Mouse (Mus musculus) MEL (cell line): ENCODE results near the gene Nacc2. TPM values are rescaled to one million over a fixed set of nuclear protein-coding genes. Genes with fewer than 3 reads are reported as not detected.

Source experiments
- DNase-seq: peaks from one replicate; pipeline ENCODE4 v3.0.0; 2011; ENCODE audit warnings: low read depth, low spot score
- H3K27ac ChIP-seq: 2 replicates; pipeline ENCODE4 v1.5.1; 2012; ENCODE audit warnings: low read depth, mild to moderate bottlenecking, control low read depth, low read length, moderate library complexity; ENCODE audit not compliant: control insufficient read depth
- H3K27me3 ChIP-seq, 2 experiments: fragments of 150-350 bp in 1 of 2; sonication (generic) in 1 of 2; 2 replicates each; pipeline ENCODE4 v1.6.1; 2012; ENCODE audit warnings: low read length in 2 of 2, mild to moderate bottlenecking in 2 of 2, improper control_type of control experiment in 1 of 2, moderate library complexity in 1 of 2; ENCODE audit not compliant: insufficient read depth in 2 of 2, control insufficient read depth in 1 of 2
- H3K36me3 ChIP-seq, 2 experiments: 2 replicates each; pipeline ENCODE4 v1.6.1; 2012 to 2014; ENCODE audit warnings: low read length in 2 of 2, improper control_type of control experiment in 1 of 2, inconsistent platforms in 1 of 2, mild to moderate bottlenecking in 1 of 2; ENCODE audit not compliant: insufficient read depth in 2 of 2, control insufficient read depth in 1 of 2
- H3K4me1 ChIP-seq, 2 experiments: fragments of 150-350 bp in 1 of 2; sonication (generic) in 1 of 2; 2 replicates each; pipeline ENCODE4 v1.6.1; 2012; ENCODE audit warnings: low read length in 2 of 2, improper control_type of control experiment in 1 of 2, mild to moderate bottlenecking in 1 of 2; ENCODE audit not compliant: insufficient read depth in 2 of 2, control insufficient read depth in 1 of 2
- H3K4me3 ChIP-seq, 2 experiments: fragments of 150-350 bp in 1 of 2; sonication (generic) in 1 of 2; 2 replicates each; pipeline ENCODE4 v1.5.1; 2012; ENCODE audit warnings: low read depth in 2 of 2, low read length in 2 of 2, mild to moderate bottlenecking in 2 of 2, moderate library complexity in 2 of 2, control low read depth in 1 of 2, improper control_type of control experiment in 1 of 2; ENCODE audit not compliant: control insufficient read depth in 1 of 2, insufficient read depth in 1 of 2
- H3K79me2 ChIP-seq: 2 replicates; pipeline ENCODE4 v1.6.1; 2012; ENCODE audit warnings: mild to moderate bottlenecking, low read length, moderate library complexity; ENCODE audit not compliant: control insufficient read depth, poor library complexity, insufficient read depth
- H3K9ac ChIP-seq: 2 replicates; pipeline ENCODE4 v1.6.1; 2012; ENCODE audit warnings: low read depth, mild to moderate bottlenecking, control low read depth, low read length, moderate library complexity; ENCODE audit not compliant: control insufficient read depth, poor library complexity, severe bottlenecking
- H3K9me3 ChIP-seq: fragments of 150-350 bp; sonication (generic); replicated peaks from 2 replicates; pipeline ENCODE4 v1.6.1; 2012; ENCODE audit warnings: mild to moderate bottlenecking, low read length, improper control_type of control experiment, moderate library complexity; ENCODE audit not compliant: insufficient read depth
- CHD1 ChIP-seq: IDR thresholded peaks from 2 replicates; pipeline ENCODE4 v1.6.1; 2012; ENCODE audit warnings: low read depth, mild to moderate bottlenecking, inconsistent platforms, low read length, improper control_type of control experiment
- CTCF ChIP-seq, 3 experiments: IDR thresholded peaks in 2 of 3; conservative IDR thresholded peaks in 1 of 3; 2 replicates each; pipeline ENCODE4 v1.5.1; 2011 to 2012; ENCODE audit warnings: low read length in 3 of 3, low read depth in 2 of 3, mild to moderate bottlenecking in 2 of 3, improper control_type of control experiment in 1 of 3, inconsistent platforms in 1 of 3, mixed read lengths in 1 of 3, moderate library complexity in 1 of 3; ENCODE audit not compliant: control insufficient read depth in 1 of 3, insufficient read depth in 1 of 3, poor library complexity in 1 of 3, severe bottlenecking in 1 of 3
- EP300 ChIP-seq, 2 experiments: IDR thresholded peaks; 2 replicates each; pipeline ENCODE4 v1.6.1; 2011; ENCODE audit warnings: improper control_type of control experiment in 2 of 2, low read length in 2 of 2, low read depth in 1 of 2, mild to moderate bottlenecking in 1 of 2
- GABPA ChIP-seq: IDR thresholded peaks from 2 replicates; pipeline ENCODE4 v1.6.1; 2012; ENCODE audit warnings: low read depth, mild to moderate bottlenecking, inconsistent platforms, low read length, improper control_type of control experiment, moderate library complexity
- GATA1 ChIP-seq: IDR thresholded peaks from 2 replicates; pipeline ENCODE4 v1.6.1; 2011; ENCODE audit warnings: low read depth, low read length, improper control_type of control experiment
- JUND ChIP-seq: IDR thresholded peaks from 2 replicates; pipeline ENCODE4 v1.6.1; 2011; ENCODE audit warnings: low read depth, mild to moderate bottlenecking, improper control_type of control experiment, low read length
- MAFK ChIP-seq: IDR thresholded peaks from 2 replicates; pipeline ENCODE4 v1.6.1; 2011; ENCODE audit warnings: low read depth, mild to moderate bottlenecking, low read length, improper control_type of control experiment, borderline replicate concordance
- MAX ChIP-seq: IDR thresholded peaks from 2 replicates; pipeline ENCODE4 v1.6.1; 2011; ENCODE audit warnings: low read length, improper control_type of control experiment
- MAZ ChIP-seq: IDR thresholded peaks from 2 replicates; pipeline ENCODE4 v1.6.1; 2012; ENCODE audit warnings: low read depth, mild to moderate bottlenecking, inconsistent platforms, low read length, improper control_type of control experiment
- MXI1 ChIP-seq: IDR thresholded peaks from 2 replicates; pipeline ENCODE4 v1.6.1; 2011; ENCODE audit warnings: mild to moderate bottlenecking, low read depth, low read length, improper control_type of control experiment
- MYB ChIP-seq: IDR thresholded peaks from 2 replicates; pipeline ENCODE4 v1.6.1; 2011; ENCODE audit warnings: mild to moderate bottlenecking, low read depth, low read length, improper control_type of control experiment
- NRF1 ChIP-seq: IDR thresholded peaks from 2 replicates; pipeline ENCODE4 v1.6.1; 2014; ENCODE audit warnings: low read depth, mild to moderate bottlenecking, inconsistent platforms, low read length, improper control_type of control experiment, moderate library complexity; ENCODE audit not compliant: poor library complexity, insufficient read depth, severe bottlenecking
- POLR2A ChIP-seq, 2 experiments: IDR thresholded peaks; 2 replicates each; pipeline ENCODE4 v1.6.1; 2011 to 2012; ENCODE audit warnings: low read length in 2 of 2, mild to moderate bottlenecking in 2 of 2, control low read depth in 1 of 2, improper control_type of control experiment in 1 of 2, low read depth in 1 of 2, moderate library complexity in 1 of 2; ENCODE audit not compliant: control insufficient read depth in 1 of 2, insufficient read depth in 1 of 2, poor library complexity in 1 of 2
- RAD21 ChIP-seq: IDR thresholded peaks from 2 replicates; pipeline ENCODE4 v1.6.1; 2011; ENCODE audit warnings: mild to moderate bottlenecking, low read depth, low read length, improper control_type of control experiment
- RCOR1 ChIP-seq: IDR thresholded peaks from 2 replicates; pipeline ENCODE4 v1.6.1; 2012; ENCODE audit warnings: low read depth, mild to moderate bottlenecking, inconsistent platforms, low read length, improper control_type of control experiment
- TBP ChIP-seq: IDR thresholded peaks from 2 replicates; pipeline ENCODE4 v1.8.0; 2011; ENCODE audit warnings: low read depth, low read length, improper control_type of control experiment
- TCF12 ChIP-seq: IDR thresholded peaks from 2 replicates; pipeline ENCODE4 v1.6.1; 2014; ENCODE audit warnings: low read depth, mild to moderate bottlenecking, inconsistent platforms, low read length, improper control_type of control experiment, moderate library complexity
- UBTF ChIP-seq: IDR thresholded peaks from 2 replicates; pipeline ENCODE4 v1.6.1; 2012; ENCODE audit warnings: low read depth, mild to moderate bottlenecking, inconsistent platforms, low read length, improper control_type of control experiment, moderate library complexity, borderline replicate concordance; ENCODE audit not compliant: insufficient read depth
- USF1 ChIP-seq: IDR thresholded peaks from 2 replicates; pipeline ENCODE4 v1.6.1; 2014; ENCODE audit warnings: low read depth, mild to moderate bottlenecking, inconsistent platforms, low read length, improper control_type of control experiment, moderate library complexity
- ZC3H11A ChIP-seq: IDR thresholded peaks from 2 replicates; pipeline ENCODE4 v1.6.1; 2012; ENCODE audit warnings: low read depth, mild to moderate bottlenecking, inconsistent platforms, low read length, improper control_type of control experiment
- ZKSCAN1 ChIP-seq: IDR thresholded peaks from 2 replicates; pipeline ENCODE4 v1.6.1; 2012; ENCODE audit warnings: low read depth, mild to moderate bottlenecking, inconsistent platforms, low read length, improper control_type of control experiment, moderate library complexity
- ZMIZ1 ChIP-seq: IDR thresholded peaks from 2 replicates; pipeline ENCODE4 v1.6.1; 2012; ENCODE audit warnings: low read depth, mild to moderate bottlenecking, inconsistent platforms, low read length, improper control_type of control experiment, moderate library complexity
- ZNF384 ChIP-seq: IDR thresholded peaks from 2 replicates; pipeline ENCODE4 v1.6.1; 2012; ENCODE audit warnings: low read depth, mild to moderate bottlenecking, inconsistent platforms, low read length, improper control_type of control experiment
- polyA plus RNA-seq, 2 experiments: library from polyadenylated mRNA; stranded (reverse) in 1 of 2; unstranded in 1 of 2; fragments of >175 nt in 1 of 2; fragments of >200 nt in 1 of 2; gene quantifications; 2 replicates each; pipeline versions ENCODE4 v1.2.1 to v1.2.4; 2012; ENCODE audit warnings: low replicate concordance in 2 of 2, low read depth in 1 of 2; ENCODE audit not compliant: insufficient read length in 2 of 2, insufficient read depth in 1 of 2, missing spikeins in 1 of 2
- total RNA-seq: library from RNA; depleted of rRNA; stranded (reverse); fragments of 300-350 nt; gene quantifications from 2 replicates; pipeline ENCODE4 v1.2.3, GENCODE M21; 2012

Gene Nacc2
- total and polyA plus RNA-seq, 3 experiments = 0.19 to 1.7 TPM; not detected in 1

- H3K9ac ChIP-seq = no peak overlapping the region
- DNase-seq = no peak
- H3K4me1 ChIP-seq = no peaks in the 10 kb centered on the region
- H3K27me3 ChIP-seq = no peaks in the 10 kb centered on the region
- no peaks in the 10 kb centered on the region for H3K9me3 ChIP-seq
- H3K27ac ChIP-seq = no peak overlapping the region
- H3K36me3 ChIP-seq = no peaks in the 10 kb centered on the region
- TF ChIP-seq EP300 (IDR thresholded peaks at IDR 0.05; ENCODE audit: low read depth in 1 of 2, low read length in 2 of 2) (no peak), ZKSCAN1 (peak; percentile 97)
- no peak overlapping the region for H3K4me3 ChIP-seq
- no peaks in the 10 kb centered on the region for H3K79me2 ChIP-seq
Measured at GRCm38 (mm10) chr2:26074551-26074950, 48.5 kb downstream of the Nacc2 start.

GRCm38 (mm10) chr2:26068592-26068991, 54.4 kb downstream of the Nacc2 start:
- H3K79me2 ChIP-seq = no peaks in the 10 kb centered on the region
- H3K9me3 ChIP-seq = no peaks in the 10 kb centered on the region
- H3K4me3 ChIP-seq = no peak overlapping the region
- H3K27me3 ChIP-seq = peaks cover 0 to 2% of the 10 kb centered on the region in 2 experiments; a peak in 1 of 4 replicates
- H3K27ac ChIP-seq = no peak overlapping the region
- H3K4me1 ChIP-seq = peaks cover 0 to 4% of the 10 kb centered on the region in 2 experiments; a peak in 1 of 4 replicates
- H3K36me3 ChIP-seq = no peaks in the 10 kb centered on the region
- TF ChIP-seq ZC3H11A (no peak), USF1 (no peak), ZMIZ1 (no peak), ZNF384 (no peak), TCF12 (no peak), MAFK (no peak)
- TF ChIP-seq, all 39 proteins: peak for 0
- no peak overlapping the region for H3K9ac ChIP-seq
- no peak for DNase-seq

GRCm38 (mm10) chr2:26068175-26068574, 54.8 kb downstream of the Nacc2 start:
- TF ChIP-seq GATA1 (no peak), CTCF (IDR thresholded peaks at IDR 0.05 in 2 of 3, conservative IDR thresholded peaks at IDR 0.05 in 1 of 3; ENCODE audit: control insufficient read depth in 1 of 3, insufficient read depth in 1 of 3, low read depth in 2 of 3, low read length in 3 of 3, poor library complexity in 1 of 3, severe bottlenecking in 1 of 3) (no peak), NRF1 (no peak), MXI1 (no peak), MAZ (no peak), MAX (no peak), MYB (no peak), TCF12 (no peak), ZKSCAN1 (no peak), GABPA (no peak), TBP (no peak), RCOR1 (no peak), ZMIZ1 (no peak), JUND (no peak), CHD1 (no peak), UBTF (no peak), POLR2A (IDR thresholded peaks at IDR 0.05; ENCODE audit: control insufficient read depth in 1 of 2, insufficient read depth in 1 of 2, low read depth in 1 of 2, low read length in 2 of 2, poor library complexity in 1 of 2) (no peak), RAD21 (no peak)
- peaks cover 0 to 4% of the 10 kb centered on the region in 2 experiments; a peak in 1 of 4 replicates for H3K4me1 ChIP-seq
- no peak overlapping the region for H3K27ac ChIP-seq
- DNase-seq = peak; percentile 5
- H3K9ac ChIP-seq = no peak overlapping the region
- no peaks in the 10 kb centered on the region for H3K36me3 ChIP-seq
- H3K9me3 ChIP-seq = no peaks in the 10 kb centered on the region
- peaks cover 0 to 2% of the 10 kb centered on the region in 2 experiments; a peak in 1 of 4 replicates for H3K27me3 ChIP-seq
- H3K79me2 ChIP-seq = no peaks in the 10 kb centered on the region
- H3K4me3 ChIP-seq = no peak overlapping the region
